In the genomic region with DNA sequence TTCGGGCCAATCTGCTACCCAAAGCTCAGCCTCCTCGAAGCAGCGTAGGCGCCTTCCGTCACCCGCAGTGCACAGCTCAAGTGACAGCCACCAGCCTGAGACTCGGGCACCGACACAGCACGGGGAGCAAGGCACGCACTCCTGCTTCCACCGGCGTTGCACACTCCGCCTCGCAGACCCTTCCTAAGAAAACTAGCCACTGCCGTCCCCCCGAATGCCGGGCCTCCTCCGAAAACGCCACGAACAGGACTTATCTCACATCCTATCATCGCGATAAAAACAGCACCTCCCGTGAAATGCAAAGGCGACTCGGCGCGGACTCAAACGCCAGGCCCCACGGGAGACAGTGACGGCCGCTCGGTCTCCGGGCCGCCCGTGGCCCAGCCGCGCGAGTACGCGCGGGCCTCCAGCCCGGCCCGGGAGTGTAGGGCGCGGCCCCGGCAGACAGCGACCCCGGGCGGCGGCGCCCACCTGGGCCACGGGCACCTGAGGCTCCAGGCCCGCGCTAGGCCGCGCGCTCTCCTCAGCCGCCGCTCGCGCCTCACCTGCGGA, we compare ENCODE assay signal across 9 mouse cellular contexts. TPM values are rescaled to one million over a fixed set of nuclear protein-coding genes. Genes with fewer than 3 reads are reported as not detected.
A peak's percentile ranks its signal among the peaks of the same experiment; 100 is the strongest.
DNase-seq lines count a peak whose midpoint lies in the region; ATAC-seq and TF ChIP-seq lines count a peak whose summit lies in the region.
"Had no signal": no experiment of that assay in that cellular context is flagged by ENCODE, and none has a peak within 500 bp of the region (broad histone marks: within the 10 kb centered on the region; RNA-seq: fewer than 3 reads in every experiment).

No protein-coding gene starts in this region.

- H3K4me3 ChIP-seq in testis, adult 2 months (ENCODE audit: control insufficient read depth, low read depth, low read length), result peak overlapping the region; percentile 95
- H3K4me3 ChIP-seq in cerebellum, adult 2 months (replicated peaks; ENCODE audit: insufficient read depth, low read depth, low read length), result peak overlapping the region; percentile 89
- peak overlapping the region; percentile 99 for H3K4me3 ChIP-seq in forebrain, postnatal 0 days (ENCODE audit: low read depth, low read length)
- H3K4me3 ChIP-seq in intestine, postnatal 0 days (ENCODE audit: low read depth, low read length), result peak overlapping the region; percentile 84

- no peaks in the 10 kb centered on the region for H3K36me3 ChIP-seq in testis, adult 2 months (ENCODE audit: control insufficient read depth, insufficient read depth, low read length)
- H3K36me3 ChIP-seq in forebrain, postnatal 0 days (ENCODE audit: insufficient read depth), result no peaks in the 10 kb centered on the region
- H3K36me3 ChIP-seq in intestine, postnatal 0 days (ENCODE audit: control insufficient read depth, insufficient read depth), result 0 out of 2 replicates have a peak, but pooled peaks cover 3% of the 10 kb centered on the region

- H3K27ac ChIP-seq in testis, adult 2 months (ENCODE audit: control insufficient read depth, insufficient read depth, low read depth, low read length), result peak overlapping the region; percentile 87
- peak overlapping the region; percentile 78 for H3K27ac ChIP-seq in cerebellum, adult 2 months (ENCODE audit: insufficient read depth, low read length)
- peak overlapping the region; percentile 91 for H3K27ac ChIP-seq in forebrain, postnatal 0 days (ENCODE audit: low read depth, low read length)
- H3K27ac ChIP-seq in intestine, postnatal 0 days (ENCODE audit: low read depth, low read length), result peak overlapping the region; percentile 72

- ATAC-seq in forebrain, postnatal 0 days, result peak; percentile 83
- ATAC-seq in intestine, postnatal 0 days, result peak; percentile 74
- peak; percentile 48; the same call in 1 of the 2 replicates for ATAC-seq in monocyte, adult 5-6 weeks (replicated peaks; ENCODE audit: insufficient number of reproducible peaks, low FRiP score, low TSS enrichment, poor library complexity, severe bottlenecking)

- H3K9ac ChIP-seq in forebrain, postnatal 0 days, result peak overlapping the region; percentile 97
- peak overlapping the region; percentile 91 for H3K9ac ChIP-seq in intestine, postnatal 0 days (ENCODE audit: low read depth, low read length)

- no peak for DNase-seq in testis, postnatal 10 days (ENCODE audit: low spot score)
- peak; percentile 79 to 81 for DNase-seq in cerebellum, adult 2 months
- peak; percentile 80 for DNase-seq in forebrain, postnatal 0 days
- peak; percentile 50 for DNase-seq in liver
- DNase-seq in thymus, postnatal 0 days (ENCODE audit: low spot score), result peak; percentile 66

- no peak for TF ChIP-seq POLR2A in testis, adult 2 months (IDR thresholded peaks at IDR 0.05; ENCODE audit: control insufficient read depth, low read depth, low read length)
- peak; percentile 44; the same call in 1 of the 2 replicates for TF ChIP-seq POLR2A in cerebellum, adult 2 months (IDR thresholded peaks at IDR 0.05; ENCODE audit: borderline replicate concordance, insufficient read depth, low read length)

- H3K27me3 ChIP-seq in testis, adult 2 months (ENCODE audit: control insufficient read depth, insufficient read depth, low read length), result no peaks in the 10 kb centered on the region
- no peaks in the 10 kb centered on the region for H3K27me3 ChIP-seq in cerebellum, adult 2 months (ENCODE audit: control insufficient read depth, insufficient read depth, low read length)
- no peaks in the 10 kb centered on the region for H3K27me3 ChIP-seq in forebrain, postnatal 0 days (ENCODE audit: insufficient read depth, low read length)
- no peaks in the 10 kb centered on the region for H3K27me3 ChIP-seq in intestine, postnatal 0 days (replicated peaks; ENCODE audit: control insufficient read depth, insufficient read depth, low read length)

- under 1% methylated on average over 62 of the region's 62 CpGs for WGBS in cerebellum, adult 2 months
- WGBS in forebrain, postnatal 0 days, result under 1% methylated on average over 48 of the region's 62 CpGs
- WGBS in intestine, postnatal 0 days, result 0% methylated on average over 47 of the region's 62 CpGs

- TF ChIP-seq CTCF in testis, adult 2 months (IDR thresholded peaks at IDR 0.05; ENCODE audit: control insufficient read depth, insufficient read depth, insufficient replicate concordance, low read depth, low read length), result no peak
- TF ChIP-seq CTCF in cerebellum, adult 2 months (IDR thresholded peaks at IDR 0.05; ENCODE audit: borderline replicate concordance, insufficient read depth, low read depth, low read length), result no peak
- TF ChIP-seq CTCF in forebrain, postnatal 0 days (IDR thresholded peaks at IDR 0.05; ENCODE audit: low read depth), result 0 out of 2 replicates have a peak, but pooled peaks have one; percentile 2
- TF ChIP-seq CTCF in intestine, postnatal 0 days (IDR thresholded peaks at IDR 0.05; ENCODE audit: low read depth), result peak; percentile 36; the same call in 1 of the 2 replicates

- no peaks in the 10 kb centered on the region for H3K4me1 ChIP-seq in testis, adult 2 months (ENCODE audit: control insufficient read depth, insufficient read depth, low read length)
- H3K4me1 ChIP-seq in cerebellum, adult 2 months (ENCODE audit: control insufficient read depth, insufficient read depth, low read length), result peaks cover 3% of the 10 kb centered on the region; the same call in 1 of the 2 replicates
- H3K4me1 ChIP-seq in forebrain, postnatal 0 days (ENCODE audit: insufficient read depth), result peaks cover 14% of the 10 kb centered on the region
- 0 out of 2 replicates have a peak, but pooled peaks cover 3% of the 10 kb centered on the region for H3K4me1 ChIP-seq in intestine, postnatal 0 days (replicated peaks; ENCODE audit: control insufficient read depth, insufficient read depth, low read length)

- peak overlapping the region; percentile 64 for H3K4me2 ChIP-seq in forebrain, postnatal 0 days (ENCODE audit: low read depth)
- peak overlapping the region; percentile 76 for H3K4me2 ChIP-seq in intestine, postnatal 0 days (replicated peaks; ENCODE audit: low read depth)

- no peaks in the 10 kb centered on the region for H3K9me3 ChIP-seq in forebrain, postnatal 0 days (ENCODE audit: low read length)
- H3K9me3 ChIP-seq in intestine, postnatal 0 days (ENCODE audit: control insufficient read depth), result no peaks in the 10 kb centered on the region

RNA-seq across cellular contexts. Expression of a gene that starts 1.1 kb away (rescaled TPM):
- 3.8 and 4.9 TPM in 2 replicates for polyA plus RNA-seq in testis, adult 2 months (2012; rRNA removed)
- 28.4 and 31.3 TPM in 2 replicates for polyA plus RNA-seq in cerebellum, adult 2 months (2012; rRNA removed)
- 74.8 and 81.2 TPM in 2 replicates for total RNA-seq in forebrain, postnatal 0 days (2014; rRNA removed)
- 52.7 and 63.9 TPM in 2 replicates for polyA plus RNA-seq in forebrain, postnatal 0 days (2015; fragmentation: Nextera tagmentation; extraction: Ambion mirVana)
- polyA plus RNA-seq in intestine, postnatal 0 days (2015; fragmentation: Nextera tagmentation; extraction: Ambion mirVana), result 14.9 and 17.0 TPM in 2 replicates
- 28.4 to 48.0 TPM (median 47.6 TPM) in 3 replicates for total RNA-seq in monocyte, adult 5-6 weeks (2017)
- 57.8 and 62.2 TPM in 2 replicates for polyA plus RNA-seq in thymus, postnatal 0 days (2015; fragmentation: Nextera tagmentation; extraction: Ambion mirVana)

RNA-seq across cellular contexts. Expression of a gene that starts 24.3 kb away (rescaled TPM):
- not detected in 2 replicates for polyA plus RNA-seq in testis, adult 2 months (2012; rRNA removed)
- not detected in 2 replicates for polyA plus RNA-seq in cerebellum, adult 2 months (2012; rRNA removed)
- not detected in 2 replicates for total RNA-seq in forebrain, postnatal 0 days (2014; rRNA removed)
- polyA plus RNA-seq in forebrain, postnatal 0 days (2015; fragmentation: Nextera tagmentation; extraction: Ambion mirVana), result not detected in 2 replicates
- 0.26 and 0.35 TPM in 2 replicates for polyA plus RNA-seq in intestine, postnatal 0 days (2015; fragmentation: Nextera tagmentation; extraction: Ambion mirVana)
- not detected in 3 replicates for total RNA-seq in monocyte, adult 5-6 weeks (2017)
- 1.4 and 2.1 TPM in 2 replicates for polyA plus RNA-seq in thymus, postnatal 0 days (2015; fragmentation: Nextera tagmentation; extraction: Ambion mirVana)
- total RNA-seq: gastrocnemius, postnatal 36 days had no signal

Comparison
In these comparisons a context has a peak if more than half of its experiments do, and no peak if none do; other contexts are left out.
1. CTCF ChIP-seq: peak in forebrain, postnatal 0 days (single experiment) and intestine, postnatal 0 days (single experiment); none in testis, adult 2 months (single experiment) and cerebellum, adult 2 months (single experiment).
2. Peak in every context shown above with its lines, with median percentiles within 50 percentile points of each other: H3K27ac ChIP-seq, H3K4me3 ChIP-seq and ATAC-seq.